Mouse (Mus musculus): ENCODE results near the gene Apol6. TPM values are rescaled to one million over a fixed set of nuclear protein-coding genes. Genes with fewer than 3 reads are reported as not detected.

The Apol6 gene
- total and polyA plus RNA-seq, 3 experiments: not detected

DNA sequence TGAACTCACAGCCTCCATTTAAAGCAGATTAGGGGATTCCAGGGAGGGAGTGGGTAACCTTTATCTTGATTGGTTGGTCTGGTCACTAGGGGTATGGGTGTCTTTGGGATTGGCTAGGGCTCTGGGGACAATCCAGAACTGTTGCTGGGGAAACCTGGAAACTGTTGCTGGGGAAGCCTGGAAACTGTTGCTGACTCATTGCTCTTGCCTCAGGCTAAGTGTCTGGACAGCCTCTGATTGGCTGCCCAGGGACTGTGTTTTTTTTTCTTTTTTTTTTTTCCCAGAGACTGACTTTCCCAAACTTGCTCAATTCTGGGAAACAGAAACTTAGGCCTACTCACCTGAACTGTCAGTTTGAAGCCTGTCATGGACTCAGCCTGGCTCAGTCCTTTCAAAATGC is 14.0 kb downstream of the Apol6 start:
- peak; percentile 57 for DNase-seq (ENCODE audit: low read depth, low spot score)
- Histone ChIP-seq H3K4me3 (ENCODE audit: control insufficient read depth in 1 of 2, insufficient read depth in 1 of 2, low read depth in 2 of 2, low read length in 2 of 2) (no peak overlapping the region), H3K27ac (ENCODE audit: control insufficient read depth, low read depth, low read length) (peak overlapping the region; percentile 15; the same call in 1 of the 2 replicates), H3K9ac (ENCODE audit: control insufficient read depth, low read depth, low read length, poor library complexity, severe bottlenecking) (no peak overlapping the region), H3K27me3 (ENCODE audit: control insufficient read depth in 1 of 2, insufficient read depth in 2 of 2, low read length in 2 of 2) (no peaks in the 10 kb centered on the region), H3K4me1 (ENCODE audit: control insufficient read depth in 1 of 2, insufficient read depth in 2 of 2, low read length in 2 of 2) (peaks cover 2 to 11% of the 10 kb centered on the region in 2 experiments; a peak in 3 of 4 replicates), H3K36me3 (ENCODE audit: control insufficient read depth in 1 of 2, insufficient read depth in 2 of 2, low read length in 2 of 2) (peaks cover 0 to 6% of the 10 kb centered on the region in 2 experiments; a peak in 2 of 4 replicates), H3K9me3 (replicated peaks; ENCODE audit: insufficient read depth, low read length) (no peaks in the 10 kb centered on the region), H3K79me2 (ENCODE audit: control insufficient read depth, insufficient read depth, low read length, poor library complexity) (no peaks in the 10 kb centered on the region)
- no peak for TF ChIP-seq POLR2AphosphoS5 (IDR thresholded peaks at IDR 0.05; ENCODE audit: borderline replicate concordance, low read depth, low read length)
- TF ChIP-seq POLR2AphosphoS2 (IDR thresholded peaks at IDR 0.05; ENCODE audit: low read length): no peak
- TF ChIP-seq USF2 (IDR thresholded peaks at IDR 0.05; ENCODE audit: borderline replicate concordance in 1 of 2, insufficient read depth in 1 of 2, low read depth in 1 of 2, low read length in 2 of 2): no peak
- peak in 1 of 2 experiments; percentile 35; a peak in 1 of 4 replicates for TF ChIP-seq EP300 (IDR thresholded peaks at IDR 0.05; ENCODE audit: low read depth in 1 of 2, low read length in 2 of 2)
- TF ChIP-seq KAT2A (conservative IDR thresholded peaks at IDR 0.05; ENCODE audit: low read depth, low read length): no peak
- TF ChIP-seq ZNF384 (IDR thresholded peaks at IDR 0.05; ENCODE audit: low read depth, low read length): peak; percentile 92
- TF ChIP-seq ETS1 (IDR thresholded peaks at IDR 0.05; ENCODE audit: low read depth, low read length): peak; percentile 29; the same call in 1 of the 2 replicates
- no peak for TF ChIP-seq MYB (IDR thresholded peaks at IDR 0.05; ENCODE audit: low read depth, low read length)
- no peak for TF ChIP-seq CTCF (IDR thresholded peaks at IDR 0.05 in 2 of 3, conservative IDR thresholded peaks at IDR 0.05 in 1 of 3; ENCODE audit: control insufficient read depth in 1 of 3, insufficient read depth in 1 of 3, low read depth in 2 of 3, low read length in 3 of 3, poor library complexity in 1 of 3, severe bottlenecking in 1 of 3)
- no peak for TF ChIP-seq MYC (IDR thresholded peaks at IDR 0.05; ENCODE audit: low read depth, low read length)
- no peak for TF ChIP-seq GABPA (IDR thresholded peaks at IDR 0.05; ENCODE audit: low read depth, low read length)
- no peak for TF ChIP-seq E2F4 (IDR thresholded peaks at IDR 0.05; ENCODE audit: borderline replicate concordance, low read depth, low read length)
- TF ChIP-seq TCF12 (IDR thresholded peaks at IDR 0.05; ENCODE audit: low read depth, low read length): no peak
- no peak for TF ChIP-seq NELFE (IDR thresholded peaks at IDR 0.05; ENCODE audit: low read depth, low read length)
- no peak for TF ChIP-seq ZC3H11A (IDR thresholded peaks at IDR 0.05; ENCODE audit: low read depth, low read length)
- TF ChIP-seq HCFC1 (IDR thresholded peaks at IDR 0.05; ENCODE audit: low read depth, low read length): no peak
- no peak for TF ChIP-seq GATA1 (IDR thresholded peaks at IDR 0.05; ENCODE audit: low read depth, low read length)
- no peak for TF ChIP-seq POLR2A (IDR thresholded peaks at IDR 0.05; ENCODE audit: control insufficient read depth in 1 of 2, insufficient read depth in 1 of 2, low read depth in 1 of 2, low read length in 2 of 2, poor library complexity in 1 of 2)
- TF ChIP-seq TBP (IDR thresholded peaks at IDR 0.05; ENCODE audit: low read depth, low read length): no peak
- TF ChIP-seq USF1 (IDR thresholded peaks at IDR 0.05; ENCODE audit: low read depth, low read length): peak; percentile 9; the same call in 1 of the 2 replicates
- TF ChIP-seq CHD1 (IDR thresholded peaks at IDR 0.05; ENCODE audit: low read depth, low read length): no peak
- TF ChIP-seq MAFK (IDR thresholded peaks at IDR 0.05; ENCODE audit: borderline replicate concordance, low read depth, low read length): no peak
- TF ChIP-seq ZMIZ1 (IDR thresholded peaks at IDR 0.05; ENCODE audit: low read depth, low read length): no peak
- TF ChIP-seq ELF1 (IDR thresholded peaks at IDR 0.05; ENCODE audit: low read depth, low read length): no peak
- TF ChIP-seq RAD21 (IDR thresholded peaks at IDR 0.05; ENCODE audit: low read depth, low read length): no peak
- no peak for TF ChIP-seq MAX (IDR thresholded peaks at IDR 0.05; ENCODE audit: low read length)
- TF ChIP-seq RCOR1 (IDR thresholded peaks at IDR 0.05; ENCODE audit: low read depth, low read length): peak; percentile 49; the same call in 1 of the 2 replicates
- no peak for TF ChIP-seq MXI1 (IDR thresholded peaks at IDR 0.05; ENCODE audit: low read depth, low read length)
- no peak for TF ChIP-seq BHLHE40 (IDR thresholded peaks at IDR 0.05; ENCODE audit: borderline replicate concordance, low read depth, low read length)
- TF ChIP-seq UBTF (IDR thresholded peaks at IDR 0.05; ENCODE audit: borderline replicate concordance, insufficient read depth, low read depth, low read length): no peak
- no peak for TF ChIP-seq SIN3A (IDR thresholded peaks at IDR 0.05; ENCODE audit: low read length)
- TF ChIP-seq CHD2 (IDR thresholded peaks at IDR 0.05; ENCODE audit: low read length): no peak
- TF ChIP-seq NRF1 (IDR thresholded peaks at IDR 0.05; ENCODE audit: insufficient read depth, low read depth, low read length, poor library complexity, severe bottlenecking): no peak
- TF ChIP-seq MAZ (IDR thresholded peaks at IDR 0.05; ENCODE audit: low read depth, low read length): no peak
- TF ChIP-seq ZKSCAN1 (IDR thresholded peaks at IDR 0.05; ENCODE audit: low read depth, low read length): no peak
- no peak for TF ChIP-seq TAL1 (IDR thresholded peaks at IDR 0.05; ENCODE audit: low read length)
- TF ChIP-seq MEF2A (IDR thresholded peaks at IDR 0.05; ENCODE audit: extremely low read depth, insufficient replicate concordance, low read depth, low read length, poor library complexity, severe bottlenecking): no peak
- TF ChIP-seq JUND (IDR thresholded peaks at IDR 0.05; ENCODE audit: low read depth, low read length): peak; percentile 58; the same call in 1 of the 2 replicates

All from MEL (cell line).